ENCODE assay signal across 12 mouse cellular contexts in the genomic region with DNA sequence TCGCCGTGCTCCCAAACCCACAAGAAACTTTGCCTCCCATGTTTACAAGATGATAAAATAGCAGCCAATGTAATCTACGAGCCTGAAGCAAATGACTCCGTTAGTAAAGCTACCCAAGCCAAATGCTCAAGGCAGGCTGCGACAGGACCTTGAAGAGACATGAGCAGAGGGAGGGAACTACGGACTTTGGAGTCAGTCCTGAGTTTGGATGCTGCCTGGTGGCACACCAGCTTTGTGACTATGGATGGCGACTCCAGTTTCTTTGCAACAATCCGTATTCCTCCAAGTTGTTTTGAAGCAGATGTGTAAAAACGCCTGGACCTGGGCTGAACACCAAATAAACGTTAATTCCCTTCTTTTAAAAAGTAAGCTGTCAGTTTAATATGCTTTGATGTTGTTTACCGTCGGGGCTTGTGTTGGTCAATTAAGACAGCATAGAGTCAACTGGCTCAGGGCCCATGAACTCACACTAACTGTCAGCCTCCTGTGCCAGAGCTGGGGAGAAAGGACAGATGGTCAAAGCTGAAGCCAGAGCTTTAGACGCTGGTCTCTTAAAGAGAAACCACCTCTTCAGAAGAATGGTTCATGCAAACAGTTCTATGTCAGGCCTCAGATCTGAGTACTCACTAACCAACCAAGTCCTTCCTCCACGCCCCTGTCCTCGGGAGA.
DNase-seq lines count a peak whose midpoint lies in the region; ATAC-seq and TF ChIP-seq lines count a peak whose summit lies in the region.
"Had no signal": no experiment of that assay in that cellular context is flagged by ENCODE, and none has a peak within 500 bp of the region (broad histone marks: within the 10 kb centered on the region; RNA-seq: fewer than 3 reads in every experiment).

No protein-coding gene starts in this region.

- H3K36me3 ChIP-seq in hindbrain, embryonic 14.5 days (replicated peaks; ENCODE audit: control insufficient read depth, insufficient read depth), result no peaks in the 10 kb centered on the region
- H3K36me3 ChIP-seq in hindbrain, embryonic 10.5 days, result no peaks in the 10 kb centered on the region
- H3K36me3 ChIP-seq: limb, embryonic 10.5 days had no signal

- 80% methylated on average over 15 of the region's 15 CpGs for WGBS in hindbrain, embryonic 14.5 days
- 90% methylated on average over 15 of the region's 15 CpGs for WGBS in hindbrain, embryonic 10.5 days
- WGBS in lung, adult 2 months, result 62% methylated on average over 15 of the region's 15 CpGs

- H3K27ac ChIP-seq in hindbrain, embryonic 14.5 days, result no peak overlapping the region
- H3K27ac ChIP-seq in hindbrain, embryonic 10.5 days, result no peak overlapping the region
- H3K27ac ChIP-seq: limb, embryonic 10.5 days had no signal

- H3K4me2 ChIP-seq in hindbrain, embryonic 14.5 days (replicated peaks), result no peak overlapping the region

- ATAC-seq in hindbrain, embryonic 14.5 days (ENCODE audit: low FRiP score), result no peak
- ATAC-seq: inflammation-experienced regulatory T-cells, adult 6 months; liver, postnatal 0 days had no signal

- no peak overlapping the region for H3K4me3 ChIP-seq in hindbrain, embryonic 14.5 days (replicated peaks; ENCODE audit: low read length)
- no peak overlapping the region for H3K4me3 ChIP-seq in hindbrain, embryonic 10.5 days
- H3K4me3 ChIP-seq in lung, adult 2 months (replicated peaks; ENCODE audit: extremely low read depth, low read depth, low read length), result no peak overlapping the region
- H3K4me3 ChIP-seq: limb, embryonic 10.5 days; myocyte had no signal

- no peaks in the 10 kb centered on the region for H3K27me3 ChIP-seq in hindbrain, embryonic 14.5 days (ENCODE audit: control insufficient read depth, insufficient read depth, low read length)
- H3K27me3 ChIP-seq in hindbrain, embryonic 10.5 days (ENCODE audit: insufficient read depth, poor library complexity, severe bottlenecking), result no peaks in the 10 kb centered on the region

- no peaks in the 10 kb centered on the region for H3K9me3 ChIP-seq in hindbrain, embryonic 14.5 days (ENCODE audit: control insufficient read depth, low read length)
- no peaks in the 10 kb centered on the region for H3K9me3 ChIP-seq in hindbrain, embryonic 10.5 days
- H3K9me3 ChIP-seq: limb, embryonic 10.5 days had no signal

- TF ChIP-seq POLR2A in lung, adult 2 months (IDR thresholded peaks at IDR 0.05; ENCODE audit: borderline replicate concordance, extremely low read depth, low read depth, low read length), result no peak

- no peak overlapping the region for H3K9ac ChIP-seq in hindbrain, embryonic 14.5 days
- H3K9ac ChIP-seq: liver, postnatal 0 days had no signal

- DNase-seq in hindbrain, embryonic 14.5 days (ENCODE audit: low spot score), result peak; percentile 36
- no peak for DNase-seq in hindbrain, embryonic 10.5 days (ENCODE audit: low spot score)
- DNase-seq in brain, adult 2 months (ENCODE audit: low read depth, low spot score), result peak; percentile 95
- DNase-seq in brain, embryonic 18.5 days (ENCODE audit: low read depth, low spot score), result peak; percentile 22
- DNase-seq in lung, adult 2 months, result peak; percentile 6
- no peak for DNase-seq in testis, postnatal 14 days (ENCODE audit: low spot score)
- no peak for DNase-seq in spleen, postnatal 14 days (ENCODE audit: low spot score in 2 of 2)
- DNase-seq: kidney, postnatal 14 days; liver, postnatal 0 days had no signal

- H3K4me1 ChIP-seq in hindbrain, embryonic 14.5 days (replicated peaks; ENCODE audit: control insufficient read depth, insufficient read depth, low read length), result no peaks in the 10 kb centered on the region
- H3K4me1 ChIP-seq in hindbrain, embryonic 10.5 days (replicated peaks), result no peaks in the 10 kb centered on the region
- H3K4me1 ChIP-seq in lung, adult 2 months (ENCODE audit: control insufficient read depth, insufficient read depth, low read length), result no peaks in the 10 kb centered on the region
- H3K4me1 ChIP-seq: limb, embryonic 10.5 days had no signal

- TF ChIP-seq CTCF in lung, adult 2 months (IDR thresholded peaks at IDR 0.05; ENCODE audit: insufficient read depth, low read length), result no peak

Comparison
In these comparisons a context has a peak if more than half of its experiments do, and no peak if none do; other contexts are left out.
1. DNase-seq: peak in hindbrain, embryonic 14.5 days (single experiment), brain, adult 2 months (single experiment), brain, embryonic 18.5 days (single experiment) and lung, adult 2 months (single experiment); none in hindbrain, embryonic 10.5 days (single experiment), testis, postnatal 14 days (single experiment) and spleen, postnatal 14 days (0 of 2).